In the genomic region with DNA sequence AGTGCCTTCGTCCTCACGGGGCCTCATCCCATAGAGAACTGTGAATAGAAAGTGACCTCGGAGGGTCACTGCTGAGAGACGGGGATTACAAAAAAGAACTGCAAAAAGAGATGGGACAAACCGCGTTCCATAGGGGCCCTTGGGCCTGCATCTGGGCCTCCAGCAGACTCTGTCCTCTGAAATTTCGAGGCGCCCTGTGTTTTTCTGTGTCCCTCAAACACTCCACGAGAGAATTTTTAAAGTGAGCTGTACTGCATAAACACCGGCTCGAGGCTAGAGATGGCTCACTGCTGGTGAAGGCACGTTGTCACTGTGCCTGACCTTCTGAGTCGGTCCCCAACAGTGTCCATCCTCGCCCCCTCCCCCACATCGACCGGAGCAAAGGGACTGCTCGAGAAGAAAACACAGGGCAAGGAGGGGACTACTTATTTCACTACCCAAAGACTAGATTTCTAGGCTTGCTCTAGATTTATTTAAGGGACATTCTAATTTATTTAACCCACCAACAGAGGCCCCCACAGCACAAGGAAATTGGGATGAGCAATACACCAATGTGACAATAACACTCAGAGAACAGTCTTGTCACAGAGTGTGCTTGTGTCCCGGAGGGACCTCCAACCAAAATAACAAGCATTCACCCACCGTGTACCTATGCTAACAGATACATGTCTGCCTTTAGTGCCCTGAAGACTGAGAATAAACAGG, we compare ENCODE assay signal across 8 mouse cellular contexts.
DNase-seq lines count a peak whose midpoint lies in the region; ATAC-seq and TF ChIP-seq lines count a peak whose summit lies in the region.

No protein-coding gene starts in this region.

- 0 out of 2 replicates have a peak, but pooled peaks have one; percentile 24 for ATAC-seq in forebrain, embryonic 15.5 days (replicated peaks)
- 0 out of 2 replicates have a peak, but pooled peaks have one; percentile 6 for ATAC-seq in hindbrain, postnatal 0 days
- no peak for ATAC-seq in erythroid progenitor cell, adult 5-6 weeks (replicated peaks; ENCODE audit: low FRiP score, poor library complexity, severe bottlenecking)

- H3K27me3 ChIP-seq in MEL (ENCODE audit: control insufficient read depth in 1 of 2, insufficient read depth in 2 of 2, low read length in 2 of 2): no peaks in the 10 kb centered on the region
- H3K27me3 ChIP-seq in forebrain, embryonic 15.5 days: no peaks in the 10 kb centered on the region
- H3K27me3 ChIP-seq in hindbrain, postnatal 0 days (ENCODE audit: insufficient read depth, low read length): no peaks in the 10 kb centered on the region

- H3K9me3 ChIP-seq in MEL (replicated peaks; ENCODE audit: insufficient read depth, low read length): no peaks in the 10 kb centered on the region
- no peaks in the 10 kb centered on the region for H3K9me3 ChIP-seq in forebrain, embryonic 15.5 days
- H3K9me3 ChIP-seq in hindbrain, postnatal 0 days (ENCODE audit: low read length): no peaks in the 10 kb centered on the region

- H3K36me3 ChIP-seq in MEL (ENCODE audit: control insufficient read depth in 1 of 2, insufficient read depth in 2 of 2, low read length in 2 of 2): no peaks in the 10 kb centered on the region
- H3K36me3 ChIP-seq in forebrain, embryonic 15.5 days: no peaks in the 10 kb centered on the region
- H3K36me3 ChIP-seq in hindbrain, postnatal 0 days (ENCODE audit: insufficient read depth, low read length): no peaks in the 10 kb centered on the region

- H3K79me2 ChIP-seq in MEL (ENCODE audit: control insufficient read depth, insufficient read depth, low read length, poor library complexity): no peaks in the 10 kb centered on the region

- H3K27ac ChIP-seq in MEL (ENCODE audit: control insufficient read depth, low read depth, low read length): no peak overlapping the region
- no peak overlapping the region for H3K27ac ChIP-seq in forebrain, embryonic 15.5 days (replicated peaks)
- H3K27ac ChIP-seq in hindbrain, postnatal 0 days: 0 out of 2 replicates have a peak overlapping the region, but pooled peaks have one; percentile 16

- 12% methylated on average over 19 of the region's 19 CpGs for WGBS in forebrain, embryonic 15.5 days
- 16% methylated on average over 19 of the region's 19 CpGs for WGBS in hindbrain, postnatal 0 days

- peak; percentile 65 to 73 for DNase-seq in cerebellum, postnatal 10 days
- no peak for DNase-seq in cerebellum, adult 11-12 months
- DNase-seq in MEL (ENCODE audit: low read depth, low spot score): no peak
- peak; percentile 58 for DNase-seq in hindbrain, postnatal 0 days (ENCODE audit: low spot score)
- DNase-seq in naive thymus-derived CD4-positive, alpha-beta T cell, adult 2 months (ENCODE audit: low read depth): peak; percentile 37
- DNase-seq in gastrocnemius, postnatal 14 days: no peak

- peak in 1 of 3 experiments; percentile 22; a peak in 2 of 6 replicates for TF ChIP-seq CTCF in MEL (IDR thresholded peaks at IDR 0.05 in 2 of 3, conservative IDR thresholded peaks at IDR 0.05 in 1 of 3; ENCODE audit: control insufficient read depth in 1 of 3, insufficient read depth in 1 of 3, low read depth in 2 of 3, low read length in 3 of 3, poor library complexity in 1 of 3, severe bottlenecking in 1 of 3)
- TF ChIP-seq CTCF in hindbrain, postnatal 0 days (IDR thresholded peaks at IDR 0.05; ENCODE audit: low read depth): peak; percentile 62

- no peak overlapping the region for H3K4me2 ChIP-seq in forebrain, embryonic 15.5 days (replicated peaks)
- peak overlapping the region; percentile 31; the same call in 1 of the 2 replicates for H3K4me2 ChIP-seq in hindbrain, postnatal 0 days (ENCODE audit: low read depth, low read length)

- no peak for TF ChIP-seq POLR2A in MEL (IDR thresholded peaks at IDR 0.05; ENCODE audit: control insufficient read depth in 1 of 2, insufficient read depth in 1 of 2, low read depth in 1 of 2, low read length in 2 of 2, poor library complexity in 1 of 2)

- no peak overlapping the region for H3K4me3 ChIP-seq in MEL (ENCODE audit: control insufficient read depth in 1 of 2, insufficient read depth in 1 of 2, low read depth in 2 of 2, low read length in 2 of 2)
- H3K4me3 ChIP-seq in forebrain, embryonic 15.5 days: no peak overlapping the region
- H3K4me3 ChIP-seq in hindbrain, postnatal 0 days (ENCODE audit: low read length): no peak overlapping the region

- intact Hi-C loops in gastrocnemius, postnatal 14 days (cut with DNase I; ENCODE audit: low total_unique reads): loop anchor here (10.0 kb wide), 1 partner anchor 221 kb away; no protein-coding TSS in a partner anchor

- TF ChIP-seq EP300 in MEL (IDR thresholded peaks at IDR 0.05; ENCODE audit: low read depth in 1 of 2, low read length in 2 of 2): no peak

- H3K4me1 ChIP-seq in MEL (ENCODE audit: control insufficient read depth in 1 of 2, insufficient read depth in 2 of 2, low read length in 2 of 2): peaks cover 0 to 2% of the 10 kb centered on the region in 2 experiments; a peak in 2 of 4 replicates
- peaks cover 18% of the 10 kb centered on the region for H3K4me1 ChIP-seq in forebrain, embryonic 15.5 days
- H3K4me1 ChIP-seq in hindbrain, postnatal 0 days (ENCODE audit: insufficient read depth, low read length): peaks cover 15% of the 10 kb centered on the region; the same call in 1 of the 2 replicates

- H3K9ac ChIP-seq in MEL (ENCODE audit: control insufficient read depth, low read depth, low read length, poor library complexity, severe bottlenecking): no peak overlapping the region
- no peak overlapping the region for H3K9ac ChIP-seq in forebrain, embryonic 15.5 days (replicated peaks)
- H3K9ac ChIP-seq in hindbrain, postnatal 0 days (replicated peaks; ENCODE audit: low read length): no peak overlapping the region

- TF ChIP-seq RAD21 in MEL (IDR thresholded peaks at IDR 0.05; ENCODE audit: low read depth, low read length): peak; percentile 31

TF ChIP-seq in MEL, 35 proteins besides CTCF, POLR2A, EP300 and RAD21:
- TF ChIP-seq HCFC1 (IDR thresholded peaks at IDR 0.05; ENCODE audit: low read depth, low read length): no peak
- TF ChIP-seq SMC3 (IDR thresholded peaks at IDR 0.05; ENCODE audit: low read depth, low read length): 0 out of 2 replicates have a peak, but pooled peaks have one; percentile 14

Comparison
In these comparisons a context has a peak if more than half of its experiments do, and no peak if none do; other contexts are left out.
1. DNase-seq: peak in cerebellum, postnatal 10 days (2 of 2), hindbrain, postnatal 0 days (single experiment) and naive thymus-derived CD4-positive, alpha-beta T cell, adult 2 months (single experiment); none in cerebellum, adult 11-12 months (single experiment), MEL (single experiment) and gastrocnemius, postnatal 14 days (single experiment).